Mouse (Mus musculus) spleen, adult 2 months (tissue): Measurements from ENCODE around the gene Tmem88. TPM values are rescaled to one million over a fixed set of nuclear protein-coding genes. Genes with fewer than 3 reads are reported as not detected.

Experiments
- DNase-seq, 2 experiments: peaks; one replicate each; pipeline versions ENCODE4 v3.0.0 to v3.0.0-alpha.2; 2012 to 2021; ENCODE audit warnings: low spot score in 2 of 2, low read depth in 1 of 2
- H3K27ac ChIP-seq: fragments of 200-500 bp; 2 replicates; pipeline ENCODE4 v1.5.1; 2012; ENCODE audit warnings: low read length, inconsistent platforms; ENCODE audit not compliant: insufficient read depth
- H3K27me3 ChIP-seq: fragments of 200-500 bp; 2 replicates; pipeline ENCODE4 v1.6.1; 2012; ENCODE audit warnings: mild to moderate bottlenecking, moderate library complexity, low read length, inconsistent platforms; ENCODE audit not compliant: control insufficient read depth, insufficient read depth
- H3K36me3 ChIP-seq: fragments of 200-500 bp; 2 replicates; pipeline ENCODE4 v1.6.1; 2012; ENCODE audit warnings: mild to moderate bottlenecking, low read length, inconsistent platforms; ENCODE audit not compliant: control insufficient read depth, insufficient read depth
- H3K4me1 ChIP-seq: fragments of 200-500 bp; 2 replicates; pipeline ENCODE4 v1.6.1; 2011; ENCODE audit warnings: inconsistent platforms; ENCODE audit not compliant: control insufficient read depth, insufficient read depth, insufficient read length
- H3K4me3 ChIP-seq: fragments of 200-500 bp; 2 replicates; pipeline ENCODE4 v1.5.1; 2011; ENCODE audit warnings: mild to moderate bottlenecking, inconsistent platforms; ENCODE audit not compliant: insufficient read depth, insufficient read length; ENCODE audit errors: extremely low read depth
- CTCF ChIP-seq: fragments of 200-500 bp; IDR thresholded peaks from 2 replicates; pipeline ENCODE4 v1.5.1; 2011; ENCODE audit warnings: mild to moderate bottlenecking, inconsistent platforms; ENCODE audit not compliant: insufficient read depth, insufficient read length, insufficient replicate concordance; ENCODE audit errors: extremely low read depth
- POLR2A ChIP-seq: fragments of 200-500 bp; IDR thresholded peaks from 2 replicates; pipeline ENCODE4 v1.6.1; 2011; ENCODE audit warnings: low read depth, low read length, inconsistent platforms
- WGBS: fragments of 180-500 bp; shearing (Covaris S2); methylation state at CpG from one replicate; pipeline ENCODE4 v1.1.7; 2018; 5-methylcytosine and 5-hydroxymethylcytosine counted together
- polyA plus RNA-seq: library from polyadenylated mRNA; depleted of rRNA; stranded (reverse); fragments of >200 nt; gene quantifications from 2 replicates; pipeline ENCODE4 v1.2.3, GENCODE M21; 2012; rRNA removed

Tmem88 gene
- polyA plus RNA-seq, 1 experiment: 14.3 TPM

DNA sequence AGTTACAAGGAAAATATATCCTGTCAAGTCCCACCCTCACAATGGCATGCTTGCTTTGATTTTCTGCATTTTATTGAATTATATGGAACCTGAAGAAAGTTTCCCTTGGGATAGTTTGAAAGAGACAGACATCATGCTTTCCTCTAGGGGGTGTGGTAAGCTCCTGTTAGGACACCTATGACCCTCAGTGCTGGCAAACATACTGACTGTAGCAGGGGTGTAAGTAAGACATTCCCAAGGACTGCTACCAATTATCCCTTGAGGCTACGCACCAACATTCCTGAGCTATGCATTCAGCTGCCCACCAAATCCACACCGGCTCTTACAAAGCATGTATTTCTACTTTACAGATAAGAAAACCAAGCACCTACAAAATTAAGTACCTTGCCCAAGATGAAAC lies 35.6 kb downstream of the Tmem88 start:
- no peaks in the 10 kb centered on the region for H3K27me3 ChIP-seq
- 91% methylated on average over 2 of the region's 2 CpGs for WGBS
- H3K36me3 ChIP-seq: peaks cover 42% of the 10 kb centered on the region
- no peak for DNase-seq
- H3K27ac ChIP-seq: no peak overlapping the region
- peaks cover 8% of the 10 kb centered on the region; the same call in 1 of the 2 replicates for H3K4me1 ChIP-seq
- H3K4me3 ChIP-seq: no peak overlapping the region
- TF ChIP-seq CTCF (no peak), POLR2A (no peak)

- WGBS: 76% methylated on average over 7 of the region's 7 CpGs
- no peaks in the 10 kb centered on the region for H3K27me3 ChIP-seq
Observed at GRCm38 (mm10) chr11:69362021-69362420, 36.0 kb downstream of the Tmem88 start.

GRCm38 (mm10) chr11:69357690-69358089 lies 40.3 kb downstream of the Tmem88 start:
- Histone ChIP-seq H3K4me3 (no peak overlapping the region), H3K27me3 (no peaks in the 10 kb centered on the region), H3K36me3 (peaks cover 71% of the 10 kb centered on the region), H3K27ac (no peak overlapping the region), H3K4me1 (no peaks in the 10 kb centered on the region)
- DNase-seq: no peak
- no peak for TF ChIP-seq POLR2A
- TF ChIP-seq CTCF: no peak
- WGBS: 96% methylated on average over 12 of the region's 12 CpGs

More at GRCm38 (mm10) chr11:69362021-69362420, 36.0 kb downstream of the Tmem88 start:
- Histone ChIP-seq H3K36me3 (peaks cover 46% of the 10 kb centered on the region), H3K4me3 (no peak overlapping the region), H3K4me1 (peaks cover 8% of the 10 kb centered on the region; the same call in 1 of the 2 replicates), H3K27ac (no peak overlapping the region)
- no peak for TF ChIP-seq CTCF
- no peak for TF ChIP-seq POLR2A
- DNase-seq: no peak

- H3K36me3 ChIP-seq: peaks cover 75% of the 10 kb centered on the region
Observed at GRCm38 (mm10) chr11:69356544-69356943, 41.5 kb downstream of the Tmem88 start.

More at GRCm38 (mm10) chr11:69356544-69356943, 41.5 kb downstream of the Tmem88 start:
- H3K4me3 ChIP-seq: no peak overlapping the region
- DNase-seq: no peak
- 93% methylated on average over 5 of the region's 5 CpGs for WGBS
- H3K4me1 ChIP-seq: no peaks in the 10 kb centered on the region
- TF ChIP-seq CTCF: no peak
- TF ChIP-seq POLR2A: no peak
- no peak overlapping the region for H3K27ac ChIP-seq
- H3K27me3 ChIP-seq: no peaks in the 10 kb centered on the region

Other genes starting within 250 kb of the Tmem88 start
- not detected in 2 replicates for gene Alox12b, start 241.2 kb downstream of the Tmem88 start, polyA plus RNA-seq
- gene Alox8, start 200.4 kb downstream of the Tmem88 start, polyA plus RNA-seq: 0.12 and 0.18 TPM in 2 replicates
- 0.02 and 0.04 TPM in 2 replicates for gene Gucy2e, start 161.2 kb downstream of the Tmem88 start, polyA plus RNA-seq
- gene Cntrob, start 74.5 kb downstream of the Tmem88 start, polyA plus RNA-seq: 9.2 and 10.9 TPM in 2 replicates
- 21.2 and 28.6 TPM in 2 replicates for gene Trappc1, start 74.3 kb downstream of the Tmem88 start, polyA plus RNA-seq
- 0.92 and 1.2 TPM in 2 replicates for gene Kcnab3, start 72.0 kb downstream of the Tmem88 start, polyA plus RNA-seq
- gene Rnf227, start 57.8 kb downstream of the Tmem88 start, polyA plus RNA-seq: 0.47 and 0.86 TPM in 2 replicates
- gene Chd3, start 28.8 kb downstream of the Tmem88 start, polyA plus RNA-seq: 146 and 160 TPM in 2 replicates
- gene Naa38, start 2.7 kb downstream of the Tmem88 start, polyA plus RNA-seq: 82.3 and 105 TPM in 2 replicates
- 9.5 and 11.1 TPM in 2 replicates for gene Cyb5d1, start 2.6 kb downstream of the Tmem88 start, polyA plus RNA-seq
- gene Kdm6b, start 15.4 kb upstream of the Tmem88 start, polyA plus RNA-seq: 15.8 and 17.0 TPM in 2 replicates
- 0.29 and 0.31 TPM in 2 replicates for gene Dnah2, start 150.9 kb upstream of the Tmem88 start, polyA plus RNA-seq
- 1.1 and 1.2 TPM in 2 replicates for gene Efnb3, start 162.0 kb upstream of the Tmem88 start, polyA plus RNA-seq
- 15.6 and 21.3 TPM in 2 replicates for gene Wrap53, start 182.0 kb upstream of the Tmem88 start, polyA plus RNA-seq
- 105 and 144 TPM in 2 replicates for gene Trp53, start 182.1 kb upstream of the Tmem88 start, polyA plus RNA-seq
- gene Atp1b2, start 207.7 kb upstream of the Tmem88 start, polyA plus RNA-seq: 10.7 and 11.2 TPM in 2 replicates
- gene Shbg, start 219.7 kb upstream of the Tmem88 start, polyA plus RNA-seq: not detected in 2 replicates
- gene Sat2, start 223.8 kb upstream of the Tmem88 start, polyA plus RNA-seq: 1.1 and 1.4 TPM in 2 replicates
- 40.9 and 41.6 TPM in 2 replicates for gene Fxr2, start 234.8 kb upstream of the Tmem88 start, polyA plus RNA-seq